Mouse (Mus musculus) midbrain, embryonic 16.5 days (tissue): ENCODE data around the gene Prr22. TPM values are rescaled to one million over a fixed set of nuclear protein-coding genes. Genes with fewer than 3 reads are reported as not detected.
A peak's percentile ranks its signal among the peaks of the same experiment; 100 is the strongest.

Experiments used
- ATAC-seq: fragments of 200-750 bp; cut with Nextera tagmentation; 2 replicates; pipeline ENCODE4 v1.8.0; 2017; ENCODE audit warnings: moderate TSS enrichment
- H3K27ac ChIP-seq: fragments of 300-500 bp; sonication (generic); 2 replicates; pipeline ENCODE4 v1.5.1; 2014; ENCODE audit warnings: mild to moderate bottlenecking, low read length, mixed read lengths
- H3K27me3 ChIP-seq: fragments of 300-500 bp; sonication (generic); 2 replicates; pipeline ENCODE4 v1.6.1; 2014; ENCODE audit warnings: low read depth, low read length, mixed read lengths; ENCODE audit not compliant: control insufficient read depth, insufficient read depth
- H3K36me3 ChIP-seq: fragments of 300-500 bp; sonication (generic); 2 replicates; pipeline ENCODE4 v1.6.1; 2014; ENCODE audit warnings: mild to moderate bottlenecking, low read length, moderate library complexity, mixed read lengths; ENCODE audit not compliant: control insufficient read depth, insufficient read depth
- H3K4me1 ChIP-seq: fragments of 300-500 bp; sonication (generic); 2 replicates; pipeline ENCODE4 v1.6.1; 2014; ENCODE audit warnings: mild to moderate bottlenecking, low read length, mixed read lengths; ENCODE audit not compliant: control insufficient read depth, insufficient read depth
- H3K4me2 ChIP-seq: fragments of 300-500 bp; sonication (generic); 2 replicates; pipeline ENCODE4 v1.6.1; 2014; ENCODE audit warnings: mild to moderate bottlenecking, low read length, mixed read lengths
- H3K4me3 ChIP-seq: fragments of 300-500 bp; sonication (generic); 2 replicates; pipeline ENCODE4 v1.5.1; 2014; ENCODE audit warnings: low read depth, mild to moderate bottlenecking, low read length, moderate library complexity, mixed read lengths
- H3K9ac ChIP-seq: fragments of 300-500 bp; sonication (generic); 2 replicates; pipeline ENCODE4 v1.6.1; 2014; ENCODE audit warnings: low read depth, low read length, mixed read lengths
- H3K9me3 ChIP-seq: fragments of 300-500 bp; sonication (generic); replicated peaks from 2 replicates; pipeline ENCODE4 v1.6.1; 2014; ENCODE audit warnings: mild to moderate bottlenecking, low read length, mixed read lengths; ENCODE audit not compliant: control insufficient read depth, poor library complexity, severe bottlenecking
- WGBS: fragments of 180-500 bp; shearing (Covaris S2); extraction: QIAGEN DNeasy Blood & Tissue Kit; methylation state at CpG from one replicate; pipeline ENCODE4 v1.1.7; 2014; 5-methylcytosine and 5-hydroxymethylcytosine counted together
- polyA plus RNA-seq: library from polyadenylated mRNA; unstranded; fragments of >200 nt; fragmentation: Nextera tagmentation; extraction: Ambion mirVana; gene quantifications from 2 replicates; pipeline ENCODE4 v1.2.1, GENCODE M21; 2015

Gene Prr22
- polyA plus RNA-seq, 1 experiment from 2014 or later = 1.1 TPM

- Histone ChIP-seq H3K27me3 (no peaks in the 10 kb centered on the region; the same call in 1 of the 2 replicates), H3K9me3 (no peaks in the 10 kb centered on the region), H3K9ac (no peak overlapping the region), H3K36me3 (no peaks in the 10 kb centered on the region), H3K27ac (no peak overlapping the region), H3K4me1 (no peaks in the 10 kb centered on the region), H3K4me3 (no peak overlapping the region), H3K4me2 (no peak overlapping the region)
- WGBS = 84% methylated on average over 10 of the region's 10 CpGs
- ATAC-seq = no peak
Observed at GRCm38 (mm10) chr17:56738221-56738620, 31.8 kb upstream of the Prr22 start.

- ATAC-seq = 0 out of 2 replicates have a peak, but pooled peaks have one; percentile 17
- 81% methylated on average over 17 of the region's 17 CpGs for WGBS
- H3K9ac ChIP-seq = no peak overlapping the region
Observed at GRCm38 (mm10) chr17:56740118-56740787, 29.8 kb upstream of the Prr22 start.

GRCm38 (mm10) chr17:56740788-56741160, 29.3 kb upstream of the Prr22 start:
- Histone ChIP-seq H3K4me3 (no peak overlapping the region), H3K36me3 (no peaks in the 10 kb centered on the region), H3K4me1 (no peaks in the 10 kb centered on the region), H3K27ac (no peak overlapping the region), H3K27me3 (no peaks in the 10 kb centered on the region), H3K9me3 (no peaks in the 10 kb centered on the region), H3K9ac (no peak overlapping the region), H3K4me2 (no peak overlapping the region)
- no peak for ATAC-seq
- WGBS = 75% methylated on average over 17 of the region's 17 CpGs

More at GRCm38 (mm10) chr17:56740118-56740787, 29.8 kb upstream of the Prr22 start:
- H3K9me3 ChIP-seq = no peaks in the 10 kb centered on the region
- no peak overlapping the region for H3K27ac ChIP-seq
- H3K4me2 ChIP-seq = no peak overlapping the region
- H3K4me3 ChIP-seq = no peak overlapping the region
- no peaks in the 10 kb centered on the region for H3K4me1 ChIP-seq
- no peaks in the 10 kb centered on the region for H3K36me3 ChIP-seq
- H3K27me3 ChIP-seq = no peaks in the 10 kb centered on the region

GRCm38 (mm10) chr17:56744173-56744572, 25.9 kb upstream of the Prr22 start:
- 66% methylated on average over 5 of the region's 5 CpGs for WGBS
- ATAC-seq = no peak
- no peak overlapping the region for H3K4me3 ChIP-seq

GRCm38 (mm10) chr17:56751404-56752072, 18.5 kb upstream of the Prr22 start:
- H3K27me3 ChIP-seq = peaks cover 53% of the 10 kb centered on the region
- peak overlapping the region; percentile 55 for H3K4me2 ChIP-seq
- peak overlapping the region; percentile 52; the same call in 1 of the 2 replicates for H3K9ac ChIP-seq
- H3K36me3 ChIP-seq = no peaks in the 10 kb centered on the region
- no peak overlapping the region for H3K27ac ChIP-seq
- H3K9me3 ChIP-seq = no peaks in the 10 kb centered on the region
- peak; percentile 85 for ATAC-seq
- 18% methylated on average over 65 of the region's 71 CpGs for WGBS
- H3K4me3 ChIP-seq = peak overlapping the region; percentile 37
- H3K4me1 ChIP-seq = no peaks in the 10 kb centered on the region

More at GRCm38 (mm10) chr17:56744173-56744572, 25.9 kb upstream of the Prr22 start:
- Histone ChIP-seq H3K4me1 (no peaks in the 10 kb centered on the region), H3K27ac (no peak overlapping the region), H3K9ac (no peak overlapping the region), H3K9me3 (no peaks in the 10 kb centered on the region), H3K27me3 (peaks cover under 1% of the 10 kb centered on the region; the same call in 1 of the 2 replicates), H3K4me2 (no peak overlapping the region), H3K36me3 (no peaks in the 10 kb centered on the region)

GRCm38 (mm10) chr17:56753452-56753851, 16.6 kb upstream of the Prr22 start:
- WGBS = 23% methylated on average over 15 of the region's 15 CpGs
- H3K4me1 ChIP-seq = peaks cover 14% of the 10 kb centered on the region
- no peak overlapping the region for H3K4me2 ChIP-seq
- no peak overlapping the region for H3K4me3 ChIP-seq
- no peak overlapping the region for H3K27ac ChIP-seq
- no peak overlapping the region for H3K9ac ChIP-seq
- H3K36me3 ChIP-seq = no peaks in the 10 kb centered on the region
- H3K27me3 ChIP-seq = peaks cover 72% of the 10 kb centered on the region
- no peaks in the 10 kb centered on the region for H3K9me3 ChIP-seq
- ATAC-seq = no peak

GRCm38 (mm10) chr17:56754271-56755185, 15.5 kb upstream of the Prr22 start:
- no peak overlapping the region for H3K4me3 ChIP-seq
- ATAC-seq = no peak
- no peaks in the 10 kb centered on the region for H3K9me3 ChIP-seq
- no peaks in the 10 kb centered on the region for H3K36me3 ChIP-seq
- WGBS = 13% methylated on average over 36 of the region's 36 CpGs
- peaks cover 71% of the 10 kb centered on the region for H3K27me3 ChIP-seq
- H3K9ac ChIP-seq = no peak overlapping the region
- H3K4me2 ChIP-seq = no peak overlapping the region
- H3K4me1 ChIP-seq = peaks cover 14% of the 10 kb centered on the region
- no peak overlapping the region for H3K27ac ChIP-seq

- no peak for ATAC-seq
- H3K27ac ChIP-seq = no peak overlapping the region
- H3K27me3 ChIP-seq = peaks cover 66% of the 10 kb centered on the region
- WGBS = 2% methylated on average over 46 of the region's 51 CpGs
- no peaks in the 10 kb centered on the region for H3K36me3 ChIP-seq
- peak overlapping the region; percentile 47 for H3K4me3 ChIP-seq
- peaks cover 14% of the 10 kb centered on the region for H3K4me1 ChIP-seq
- H3K9me3 ChIP-seq = no peaks in the 10 kb centered on the region
- H3K4me2 ChIP-seq = peak overlapping the region; percentile 86
- H3K9ac ChIP-seq = peak overlapping the region; percentile 61
Observed at GRCm38 (mm10) chr17:56756703-56757399, 13.2 kb upstream of the Prr22 start.
